ENCODE assay signal across 10 mouse cellular contexts in the genomic region with DNA sequence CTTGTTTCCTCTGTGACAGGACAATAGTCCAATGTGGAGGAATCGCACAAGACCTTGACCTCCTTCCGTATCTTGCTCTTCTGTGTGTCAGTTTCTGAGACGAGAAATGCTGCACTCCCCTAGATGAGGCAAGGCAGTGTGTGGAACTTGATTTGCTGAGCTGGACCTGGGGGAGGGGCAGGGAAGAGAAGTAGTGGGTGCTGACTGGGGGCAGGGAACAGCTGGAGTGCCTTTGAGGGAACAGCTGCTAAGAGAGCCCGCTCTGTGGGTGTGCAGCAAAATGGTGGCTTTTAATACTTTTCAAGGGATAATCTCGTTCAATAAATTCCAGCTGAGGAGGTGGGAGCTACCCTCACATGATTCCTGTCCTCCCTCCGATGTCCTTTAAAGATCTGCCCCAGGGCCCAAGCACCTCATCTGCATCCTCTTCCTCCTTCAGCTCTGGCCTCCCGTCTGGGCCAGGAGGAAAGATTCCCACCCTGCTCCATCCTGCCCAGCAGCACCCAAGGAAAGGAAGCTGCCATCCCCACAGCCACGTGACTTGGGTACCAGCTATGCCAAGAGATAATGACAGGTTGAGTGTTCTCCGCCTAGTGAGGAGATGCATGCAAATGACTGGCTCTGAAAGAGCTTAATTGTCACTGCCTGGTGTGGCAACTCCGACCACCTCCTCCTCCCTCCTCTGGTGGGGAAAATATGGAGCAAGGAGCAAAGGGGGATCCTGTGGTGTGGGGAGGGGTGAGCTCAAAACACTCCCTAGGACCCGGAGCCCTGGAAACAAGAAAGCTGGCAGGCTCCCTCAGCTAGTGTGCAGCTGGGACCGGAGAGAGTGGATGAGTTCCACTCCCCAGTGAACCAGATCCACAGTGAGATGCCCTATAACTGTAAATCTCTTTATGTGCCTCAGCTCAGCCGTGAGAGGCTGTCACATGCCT.
A peak's percentile ranks its signal among the peaks of the same experiment; 100 is the strongest.
DNase-seq lines count a peak whose midpoint lies in the region; ATAC-seq lines count a peak whose summit lies in the region.
"Had no signal": no experiment of that assay in that cellular context is flagged by ENCODE, and none has a peak within 500 bp of the region (broad histone marks: within the 10 kb centered on the region; RNA-seq: fewer than 3 reads in every experiment).

No protein-coding gene starts in this region.

- no peaks in the 10 kb centered on the region for H3K36me3 ChIP-seq in forebrain, embryonic 11.5 days (ENCODE audit: control insufficient read depth, insufficient read depth, low read length)
- no peaks in the 10 kb centered on the region for H3K36me3 ChIP-seq in neural tube, embryonic 15.5 days

- no peaks in the 10 kb centered on the region for H3K27me3 ChIP-seq in forebrain, embryonic 11.5 days (ENCODE audit: control insufficient read depth, insufficient read depth, low read length)
- H3K27me3 ChIP-seq in neural tube, embryonic 15.5 days (replicated peaks), result no peaks in the 10 kb centered on the region

- H3K27ac ChIP-seq in forebrain, embryonic 11.5 days (ENCODE audit: low read depth, low read length), result peak overlapping the region; percentile 63
- H3K27ac ChIP-seq in neural tube, embryonic 15.5 days (replicated peaks), result peak overlapping the region; percentile 81

- H3K4me3 ChIP-seq in forebrain, embryonic 11.5 days (ENCODE audit: low read depth, low read length), result no peak overlapping the region
- H3K4me3 ChIP-seq in neural tube, embryonic 15.5 days (replicated peaks), result no peak overlapping the region
- H3K4me3 ChIP-seq: erythroblast, embryonic 14.5 days; megakaryocyte, embryonic 14.5 days had no signal

- peak; percentile 58 to 64 for DNase-seq in cerebellum, postnatal 14 days
- no peak for DNase-seq in cerebellum, adult 11 months
- DNase-seq in forebrain, embryonic 11.5 days (ENCODE audit: low spot score), result no peak
- peak; percentile 65 to 78 for DNase-seq in layer of hippocampus, adult 8-10 months (ENCODE audit: low spot score in 2 of 2)
- DNase-seq in spleen, postnatal 4 days (ENCODE audit: low spot score in 2 of 2), result no peak
- no peak for DNase-seq in adrenal gland, adult 2 months

- 42% methylated on average over 13 of the region's 13 CpGs for WGBS in forebrain, embryonic 11.5 days
- WGBS in neural tube, embryonic 15.5 days, result 19% methylated on average over 13 of the region's 13 CpGs

- H3K4me2 ChIP-seq in forebrain, embryonic 11.5 days (ENCODE audit: low read depth, low read length, severe bottlenecking), result 0 out of 2 replicates have a peak overlapping the region, but pooled peaks have one; percentile 15
- H3K4me2 ChIP-seq in neural tube, embryonic 15.5 days, result 0 out of 2 replicates have a peak overlapping the region, but pooled peaks have one; percentile 6

- H3K9me3 ChIP-seq in forebrain, embryonic 11.5 days (ENCODE audit: control insufficient read depth, low read length), result no peaks in the 10 kb centered on the region
- no peaks in the 10 kb centered on the region for H3K9me3 ChIP-seq in neural tube, embryonic 15.5 days (replicated peaks)

- H3K4me1 ChIP-seq in forebrain, embryonic 11.5 days (replicated peaks; ENCODE audit: control insufficient read depth, insufficient read depth, low read length), result peaks cover 11% of the 10 kb centered on the region
- peaks cover 40% of the 10 kb centered on the region for H3K4me1 ChIP-seq in neural tube, embryonic 15.5 days
- H3K4me1 ChIP-seq: megakaryocyte, embryonic 14.5 days had no signal

- no peak overlapping the region for H3K9ac ChIP-seq in forebrain, embryonic 11.5 days (ENCODE audit: low read length)
- no peak overlapping the region for H3K9ac ChIP-seq in neural tube, embryonic 15.5 days (replicated peaks)

- ATAC-seq in forebrain, embryonic 11.5 days (replicated peaks; ENCODE audit: low FRiP score), result peak; percentile 53
- ATAC-seq in neural tube, embryonic 15.5 days (ENCODE audit: low FRiP score), result peak; percentile 77
- ATAC-seq in erythroblast, adult 5-6 weeks (replicated peaks; ENCODE audit: low FRiP score, poor library complexity, severe bottlenecking), result no peak

Comparison
In these comparisons a context has a peak if more than half of its experiments do, and no peak if none do; other contexts are left out.
1. DNase-seq: peak in cerebellum, postnatal 14 days (2 of 2) and layer of hippocampus, adult 8-10 months (2 of 2); none in cerebellum, adult 11 months (single experiment), forebrain, embryonic 11.5 days (single experiment), spleen, postnatal 4 days (0 of 2) and adrenal gland, adult 2 months (single experiment).